Mouse (Mus musculus) hindbrain, embryonic 10.5 days (tissue): ENCODE measurements at regions not wholly inside any gene's neighbourhood (a gene's known extent, or its start where the extent isn't known, plus 50 kb on each side); places are given as distances from the start of the nearest gene placed in this dataset.

Experiments used
- DNase-seq: peaks from one replicate; pipeline ENCODE4 v3.0.0-alpha.2; 2017; ENCODE audit warnings: low spot score
- H3K27ac ChIP-seq: fragments of 300-500 bp; sonication (generic); 2 replicates; pipeline ENCODE4 v1.5.1; 2016; ENCODE audit warnings: mild to moderate bottlenecking, moderate library complexity
- H3K27me3 ChIP-seq: fragments of 300-500 bp; sonication (generic); 2 replicates; pipeline ENCODE4 v1.6.1; 2016; ENCODE audit warnings: mild to moderate bottlenecking; ENCODE audit not compliant: poor library complexity, insufficient read depth, severe bottlenecking
- H3K36me3 ChIP-seq: fragments of 300-500 bp; sonication (generic); 2 replicates; pipeline ENCODE4 v1.6.1; 2016; ENCODE audit warnings: mild to moderate bottlenecking, moderate library complexity
- H3K4me1 ChIP-seq: fragments of 300-500 bp; sonication (generic); replicated peaks from 2 replicates; pipeline ENCODE4 v1.6.1; 2016; ENCODE audit warnings: mild to moderate bottlenecking
- H3K4me3 ChIP-seq: fragments of 300-500 bp; sonication (generic); 2 replicates; pipeline ENCODE4 v1.5.1; 2016; ENCODE audit warnings: mild to moderate bottlenecking, moderate library complexity
- H3K9me3 ChIP-seq: fragments of 300-500 bp; sonication (generic); 2 replicates; pipeline ENCODE4 v1.6.1; 2016; ENCODE audit warnings: mild to moderate bottlenecking, moderate library complexity
- WGBS: fragments of 180-500 bp; shearing (Covaris S2); methylation state at CpG from one replicate; pipeline ENCODE4 v1.1.7; 2016; 5-methylcytosine and 5-hydroxymethylcytosine counted together

GRCm38 (mm10) chr8:126538136-126538535, 55.6 kb downstream of the Irf2bp2 start:
- Histone ChIP-seq H3K27ac (peak overlapping the region; percentile 86), H3K36me3 (no peaks in the 10 kb centered on the region), H3K9me3 (no peaks in the 10 kb centered on the region), H3K27me3 (no peaks in the 10 kb centered on the region; the same call in 1 of the 2 replicates), H3K4me1 (peaks cover 56% of the 10 kb centered on the region), H3K4me3 (peak overlapping the region; percentile 35; the same call in 1 of the 2 replicates)
- WGBS: 43% methylated on average over 3 of the region's 3 CpGs
- DNase-seq: no peak

GRCm38 (mm10) chr8:126536928-126537618, 56.7 kb downstream of the Irf2bp2 start:
- H3K4me3 ChIP-seq: no peak overlapping the region
- peaks cover 62% of the 10 kb centered on the region for H3K4me1 ChIP-seq
- H3K27ac ChIP-seq: peak overlapping the region; percentile 86
- no peaks in the 10 kb centered on the region for H3K9me3 ChIP-seq
- no peaks in the 10 kb centered on the region; the same call in 1 of the 2 replicates for H3K27me3 ChIP-seq
- 34% methylated on average over 6 of the region's 6 CpGs for WGBS
- no peaks in the 10 kb centered on the region for H3K36me3 ChIP-seq
- no peak for DNase-seq

- H3K27me3 ChIP-seq: no peaks in the 10 kb centered on the region; the same call in 1 of the 2 replicates
- H3K36me3 ChIP-seq: no peaks in the 10 kb centered on the region
- peaks cover 63% of the 10 kb centered on the region for H3K4me1 ChIP-seq
- H3K27ac ChIP-seq: peak overlapping the region; percentile 86
- H3K4me3 ChIP-seq: no peak overlapping the region
- WGBS: 43% methylated on average over 11 of the region's 11 CpGs
- DNase-seq: no peak
- no peaks in the 10 kb centered on the region for H3K9me3 ChIP-seq
These were observed 57.5 kb downstream of the Irf2bp2 start for GRCm38 (mm10) chr8:126536132-126536927.

DNA sequence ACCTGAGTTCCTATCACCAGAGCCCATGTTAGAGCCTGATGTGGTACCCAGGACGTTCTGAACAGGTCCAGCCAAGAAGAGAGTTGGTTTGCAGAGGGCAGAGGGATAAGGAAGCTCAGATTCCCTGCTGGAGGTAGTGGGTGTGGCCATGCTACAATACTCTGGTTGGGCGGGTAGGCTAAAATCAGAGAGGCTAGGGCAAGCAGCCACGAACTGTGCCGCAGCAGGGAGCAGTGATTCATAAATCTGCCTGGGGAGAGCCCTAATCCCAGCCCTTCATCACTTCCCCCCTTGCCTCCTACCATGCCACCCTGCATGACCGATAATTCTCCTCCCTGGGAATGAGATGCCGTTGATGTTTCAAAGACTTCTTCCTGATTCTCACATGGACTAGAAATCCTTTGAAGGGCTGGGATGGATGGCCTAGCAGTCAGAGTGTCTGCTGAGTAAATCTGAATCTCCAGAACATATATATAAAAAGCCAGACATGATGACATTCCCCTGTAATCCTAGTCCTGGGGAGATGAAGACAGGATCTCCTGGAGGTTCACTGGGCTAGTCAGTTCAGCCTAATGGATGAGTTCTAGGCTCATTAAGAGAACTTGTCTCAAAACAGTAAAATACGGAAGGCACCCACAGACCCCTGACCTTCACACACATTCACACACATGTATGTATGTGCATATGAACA, 57.6 kb upstream of the Tarbp1 start:
- H3K27ac ChIP-seq: no peak overlapping the region
- 47% methylated on average over 7 of the region's 7 CpGs for WGBS
- DNase-seq: no peak
- no peaks in the 10 kb centered on the region for H3K36me3 ChIP-seq
- H3K4me1 ChIP-seq: peaks cover 51% of the 10 kb centered on the region
- H3K4me3 ChIP-seq: no peak overlapping the region
- H3K27me3 ChIP-seq: no peaks in the 10 kb centered on the region; the same call in 1 of the 2 replicates
- no peaks in the 10 kb centered on the region for H3K9me3 ChIP-seq

GRCm38 (mm10) chr8:126531459-126531858, 56.6 kb upstream of the Tarbp1 start:
- Histone ChIP-seq H3K9me3 (no peaks in the 10 kb centered on the region), H3K4me1 (peaks cover 51% of the 10 kb centered on the region), H3K4me3 (no peak overlapping the region), H3K27me3 (no peaks in the 10 kb centered on the region; the same call in 1 of the 2 replicates), H3K27ac (no peak overlapping the region), H3K36me3 (no peaks in the 10 kb centered on the region)
- DNase-seq: no peak
- WGBS: 81% methylated on average over 7 of the region's 7 CpGs

GRCm38 (mm10) chr8:126529409-126529808, 54.5 kb upstream of the Tarbp1 start:
- 58% methylated on average over 3 of the region's 3 CpGs for WGBS
- no peaks in the 10 kb centered on the region for H3K9me3 ChIP-seq
- H3K36me3 ChIP-seq: no peaks in the 10 kb centered on the region
- peaks cover 43% of the 10 kb centered on the region for H3K4me1 ChIP-seq
- no peak overlapping the region for H3K27ac ChIP-seq
- no peak for DNase-seq
- H3K27me3 ChIP-seq: no peaks in the 10 kb centered on the region; the same call in 1 of the 2 replicates
- no peak overlapping the region for H3K4me3 ChIP-seq

DNA sequence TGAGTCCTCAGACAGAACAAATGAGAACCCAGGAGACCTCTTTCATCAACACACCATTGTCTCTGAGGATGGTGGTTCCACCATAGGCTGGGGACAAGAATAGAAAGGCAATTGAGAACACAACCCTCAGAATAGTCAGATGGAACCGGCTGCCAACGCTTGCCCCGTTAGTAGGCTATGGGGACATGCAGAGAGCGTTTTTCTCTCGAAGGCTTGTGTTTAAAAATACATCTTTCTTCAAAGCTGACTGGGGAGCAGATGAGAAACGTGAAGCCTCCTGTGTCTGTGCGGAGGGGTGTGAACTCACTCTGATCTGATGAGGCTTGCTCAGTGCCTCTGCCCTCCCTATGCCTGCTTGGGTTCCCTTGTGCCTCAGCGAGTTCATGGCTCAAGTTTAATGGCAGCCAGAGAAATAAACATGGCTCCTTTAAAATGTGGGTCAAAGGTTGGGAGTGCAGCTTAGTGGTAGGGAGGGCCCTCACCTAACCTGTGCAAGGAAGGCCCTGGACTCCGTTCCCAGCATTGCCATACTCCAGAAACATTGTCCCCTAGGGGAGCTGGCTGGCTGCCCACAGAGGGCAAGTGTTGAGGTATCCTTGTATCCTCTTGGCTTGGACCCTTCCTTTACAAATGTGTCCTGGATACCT, 53.7 kb upstream of the Tarbp1 start:
- Histone ChIP-seq H3K4me1 (peaks cover 43% of the 10 kb centered on the region), H3K27ac (no peak overlapping the region), H3K9me3 (no peaks in the 10 kb centered on the region), H3K4me3 (no peak overlapping the region), H3K27me3 (no peaks in the 10 kb centered on the region; the same call in 1 of the 2 replicates), H3K36me3 (no peaks in the 10 kb centered on the region)
- DNase-seq: no peak
- 75% methylated on average over 9 of the region's 9 CpGs for WGBS

DNA sequence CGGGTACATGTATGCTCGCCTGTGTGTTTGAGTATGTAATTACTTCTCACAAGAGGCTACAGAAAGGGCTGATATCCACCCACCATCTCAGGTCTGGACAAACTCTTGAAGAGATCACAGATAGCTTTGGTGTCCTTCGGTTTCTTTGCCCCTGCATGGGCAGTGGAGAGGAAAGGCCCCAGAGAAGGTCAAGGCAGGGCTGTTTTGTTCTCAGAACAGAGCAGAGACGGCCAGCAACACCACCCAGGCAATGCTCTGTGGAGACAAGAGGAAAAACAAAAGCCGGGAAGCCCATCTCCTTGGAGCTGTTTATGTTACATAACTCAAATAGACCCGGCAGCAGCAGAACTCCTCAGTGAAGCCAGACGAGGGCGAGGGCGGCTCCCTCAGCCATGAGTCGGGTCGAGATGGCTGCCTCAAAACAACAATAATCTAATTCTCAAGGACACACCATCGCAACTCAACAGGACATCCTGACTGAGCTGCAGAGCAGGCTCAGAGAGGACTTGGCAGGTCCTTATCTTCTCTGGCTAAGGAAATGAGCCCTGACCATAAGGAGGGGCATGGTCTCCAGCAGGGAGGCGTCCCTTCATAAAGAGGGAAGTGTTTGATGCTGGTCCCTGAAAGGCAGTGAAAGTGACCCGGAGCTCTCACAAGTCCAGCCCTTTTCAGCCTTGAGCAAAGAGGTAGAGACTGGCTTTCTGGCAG, 52.2 kb upstream of the Tarbp1 start:
- Histone ChIP-seq H3K9me3 (no peaks in the 10 kb centered on the region), H3K27ac (peak overlapping the region; percentile 3; the same call in 1 of the 2 replicates), H3K4me1 (peaks cover 32% of the 10 kb centered on the region), H3K4me3 (no peak overlapping the region), H3K27me3 (peaks cover 5% of the 10 kb centered on the region; the same call in 1 of the 2 replicates), H3K36me3 (no peaks in the 10 kb centered on the region)
- no peak for DNase-seq
- WGBS: 51% methylated on average over 14 of the region's 14 CpGs

GRCm38 (mm10) chr8:126525575-126525974, 50.7 kb upstream of the Tarbp1 start:
- Histone ChIP-seq H3K9me3 (no peaks in the 10 kb centered on the region), H3K4me1 (peaks cover 31% of the 10 kb centered on the region), H3K4me3 (no peak overlapping the region), H3K27ac (no peak overlapping the region), H3K36me3 (no peaks in the 10 kb centered on the region), H3K27me3 (peaks cover 5% of the 10 kb centered on the region; the same call in 1 of the 2 replicates)
- no peak for DNase-seq
- WGBS: 90% methylated on average over 1 of the region's 1 CpGs
